Mouse (Mus musculus): ENCODE measurements around the gene Cdk5.

The Cdk5 gene

GRCm38 (mm10) chr5:24423129-24424003 is at the start of gene Cdk5, which contains the start of gene Slc4a2:
Cdk5 (minus strand) TSS chr5:24423530.
Slc4a2 (plus strand) TSS chr5:24423837.
- DNase-seq (ENCODE audit: low spot score in 2 of 2), result peak; percentile 92 to 97

- peak; percentile 70 to 85 for DNase-seq (ENCODE audit: low spot score in 2 of 2)
Measured at GRCm38 (mm10) chr5:24470600-24470999, 47.3 kb upstream of the Cdk5 start.

DNA sequence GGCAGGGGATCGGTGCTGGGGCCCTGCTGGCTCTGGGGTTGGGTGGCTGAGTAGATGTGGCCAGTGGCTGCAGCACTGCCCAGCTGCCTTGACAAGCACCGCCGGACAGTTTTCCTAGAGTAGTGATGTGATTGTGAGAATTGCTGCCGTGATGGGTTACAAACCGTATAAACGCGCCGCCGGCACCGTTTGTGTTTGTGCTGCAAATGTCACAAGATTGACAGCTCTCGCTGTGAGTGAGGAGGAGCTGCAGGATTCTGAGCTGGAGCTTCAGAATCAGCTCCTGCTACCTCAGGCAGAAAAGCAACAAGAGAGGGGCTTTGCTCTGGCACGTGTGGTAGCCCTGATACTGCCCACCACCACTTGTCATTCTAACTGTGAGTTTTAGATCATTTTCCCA is 43.4 kb upstream of the Cdk5 start:
- DNase-seq (ENCODE audit: low spot score in 2 of 2), result no peak

GRCm38 (mm10) chr5:24455613-24456012 is 32.3 kb upstream of the Cdk5 start:
- DNase-seq (ENCODE audit: low spot score in 2 of 2), result no peak

- no peak for DNase-seq (ENCODE audit: low spot score in 2 of 2)
Measured at GRCm38 (mm10) chr5:24455076-24455475, 31.7 kb upstream of the Cdk5 start.

DNA sequence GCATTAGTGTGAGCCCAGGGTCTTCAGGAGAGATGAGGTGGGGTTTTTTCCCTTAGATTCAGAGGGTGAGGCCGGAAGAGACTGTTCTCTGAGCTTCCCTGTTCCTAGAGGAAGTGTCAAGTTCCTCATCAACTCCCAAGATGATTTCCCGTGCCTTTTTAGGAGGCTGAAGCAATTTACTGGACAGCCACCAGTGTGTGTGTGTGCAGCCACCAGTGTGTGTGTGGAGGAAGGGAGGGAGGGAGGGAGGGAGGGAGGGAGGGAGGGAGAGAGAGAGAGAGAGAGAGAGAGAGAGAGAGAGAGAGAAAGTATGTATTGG is 30.6 kb upstream of the Cdk5 start:
- DNase-seq (ENCODE audit: low spot score in 2 of 2), result no peak

GRCm38 (mm10) chr5:24453283-24453984 is 30.1 kb upstream of the Cdk5 start:
- DNase-seq (ENCODE audit: low spot score in 2 of 2), result no peak

DNA sequence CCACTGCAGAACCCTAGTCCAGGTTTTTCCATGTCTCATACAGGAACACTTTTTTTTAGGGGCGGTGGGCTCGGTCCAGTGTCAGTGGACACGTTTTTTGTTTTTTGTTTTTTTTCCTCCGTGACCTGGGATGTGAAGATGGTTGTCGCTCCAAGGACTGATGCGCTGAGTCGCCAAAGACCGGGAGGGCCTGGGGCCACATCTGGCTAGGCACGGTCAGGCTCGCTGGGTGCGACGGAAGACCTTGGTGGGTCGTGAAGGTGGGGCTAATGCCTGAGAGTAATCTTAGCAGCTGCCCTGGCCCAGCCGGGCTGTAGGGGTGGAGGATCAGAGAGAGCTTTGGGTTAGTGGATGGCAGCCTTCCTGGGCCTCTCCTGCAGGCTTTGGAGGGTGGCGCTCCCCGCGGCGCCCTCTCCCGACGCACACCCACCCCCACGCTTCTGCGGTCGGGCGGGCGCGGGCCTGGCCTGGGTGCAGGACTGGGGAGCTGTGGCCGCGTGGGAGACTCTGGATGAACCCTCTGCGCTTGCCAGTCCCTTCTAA is 29.4 kb upstream of the Cdk5 start:
- peak; percentile 44 to 55 for DNase-seq (ENCODE audit: low spot score in 2 of 2)

DNA sequence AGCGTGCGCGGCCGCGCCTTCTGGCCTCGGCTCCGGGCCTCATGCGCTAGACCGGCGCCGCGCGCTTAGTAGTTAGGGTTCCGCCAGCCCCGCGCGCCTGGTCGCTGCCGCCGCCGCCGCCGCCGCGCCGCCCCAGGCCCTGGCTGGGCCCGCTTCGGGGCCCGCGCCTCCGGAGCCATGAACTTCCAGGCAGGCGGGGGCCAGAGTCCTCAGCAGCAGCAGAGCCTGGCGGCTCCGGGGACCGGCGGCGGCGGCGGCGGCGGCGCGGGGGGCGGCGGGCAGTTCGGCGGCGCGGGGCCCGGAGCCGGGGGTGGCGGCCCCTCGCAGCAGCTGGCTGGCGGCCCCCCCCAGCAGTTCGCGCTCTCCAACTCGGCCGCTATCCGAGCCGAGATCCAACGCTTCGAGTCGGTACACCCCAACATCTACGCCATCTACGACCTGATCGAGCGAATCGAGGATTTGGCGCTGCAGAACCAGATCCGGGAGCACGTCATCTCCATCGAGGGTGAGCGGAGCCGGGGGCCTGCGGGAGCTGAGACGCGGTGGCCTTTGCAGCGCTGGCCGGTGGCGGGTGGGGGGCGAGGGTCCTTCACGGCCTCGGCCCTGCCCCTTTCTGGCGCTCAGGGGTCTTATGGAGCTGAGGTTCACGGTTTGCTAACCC is 28.8 kb upstream of the Cdk5 start, which contains the start of gene Agap3:
Agap3 (plus strand) TSS at position 148 of the 661 bp plus-strand sequence.
- peak; percentile 49 to 59 for DNase-seq (ENCODE audit: low spot score in 2 of 2)

DNA sequence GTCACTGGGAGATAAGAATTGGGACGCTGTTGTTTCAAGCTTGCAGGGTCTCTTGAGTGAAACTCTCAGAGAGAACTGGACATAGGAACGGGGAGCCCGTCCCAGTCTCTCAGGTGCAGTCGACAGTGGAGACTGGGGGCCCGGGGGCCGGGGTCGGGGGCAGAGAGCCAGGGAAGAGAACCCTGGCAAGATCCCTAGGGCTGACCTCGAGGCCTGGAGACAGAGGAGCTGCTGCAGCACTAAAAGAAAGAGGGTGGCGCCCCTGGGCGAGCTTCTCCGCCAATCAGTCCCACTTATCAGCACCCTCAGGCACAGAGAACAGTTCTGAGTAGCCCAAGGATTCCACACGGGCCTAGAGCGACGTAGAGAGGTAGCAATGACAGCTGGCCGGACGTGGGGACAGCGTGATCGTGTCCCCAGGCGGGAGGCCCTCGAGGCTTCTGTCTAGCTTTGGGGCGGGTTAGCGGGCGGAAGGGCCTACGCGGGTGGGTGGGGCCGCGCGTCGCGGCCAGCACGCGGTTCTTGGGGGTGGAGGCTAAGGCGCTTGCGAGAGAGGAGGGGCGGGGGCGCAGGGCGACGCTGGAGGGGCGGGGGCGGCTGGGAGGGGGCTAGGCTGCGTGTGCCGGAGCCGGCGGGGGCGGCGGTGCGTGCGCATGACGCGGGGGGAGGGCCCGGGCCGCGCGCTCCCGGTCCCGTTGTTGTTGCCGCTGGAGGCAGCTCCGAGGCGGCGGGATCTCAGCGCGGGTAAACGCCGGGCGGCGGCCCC is 28.1 kb upstream of the Cdk5 start:
- peak; percentile 79 to 85 for DNase-seq (ENCODE audit: low spot score in 2 of 2)

GRCm38 (mm10) chr5:24447624-24448298 is 24.4 kb upstream of the Cdk5 start, which contains the start of gene Tmub1:
Tmub1 (minus strand) TSS chr5:24447854.
- DNase-seq (ENCODE audit: low spot score in 2 of 2), result peak; percentile 74 to 85

DNA sequence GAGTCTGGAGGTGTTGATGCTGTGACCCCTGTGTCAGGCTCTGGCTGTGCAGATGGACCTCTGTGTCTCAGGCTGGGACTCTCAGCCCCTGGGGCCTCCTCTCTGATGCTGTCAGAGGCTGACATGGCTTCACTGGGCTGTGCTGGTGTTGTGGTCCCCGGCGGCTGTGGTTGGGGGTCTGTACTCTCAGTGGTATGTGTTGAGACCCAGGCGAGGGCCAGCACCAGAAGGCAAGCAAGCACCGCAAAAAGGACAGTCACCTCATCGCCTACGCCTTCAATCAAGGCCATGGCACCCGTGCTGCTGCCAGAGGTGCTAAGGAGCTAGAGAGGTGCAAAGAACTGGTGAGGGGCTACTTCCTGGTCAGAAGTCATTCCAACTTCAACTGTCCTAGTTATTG is 23.3 kb upstream of the Cdk5 start:
- no peak for DNase-seq (ENCODE audit: low spot score in 2 of 2)

DNA sequence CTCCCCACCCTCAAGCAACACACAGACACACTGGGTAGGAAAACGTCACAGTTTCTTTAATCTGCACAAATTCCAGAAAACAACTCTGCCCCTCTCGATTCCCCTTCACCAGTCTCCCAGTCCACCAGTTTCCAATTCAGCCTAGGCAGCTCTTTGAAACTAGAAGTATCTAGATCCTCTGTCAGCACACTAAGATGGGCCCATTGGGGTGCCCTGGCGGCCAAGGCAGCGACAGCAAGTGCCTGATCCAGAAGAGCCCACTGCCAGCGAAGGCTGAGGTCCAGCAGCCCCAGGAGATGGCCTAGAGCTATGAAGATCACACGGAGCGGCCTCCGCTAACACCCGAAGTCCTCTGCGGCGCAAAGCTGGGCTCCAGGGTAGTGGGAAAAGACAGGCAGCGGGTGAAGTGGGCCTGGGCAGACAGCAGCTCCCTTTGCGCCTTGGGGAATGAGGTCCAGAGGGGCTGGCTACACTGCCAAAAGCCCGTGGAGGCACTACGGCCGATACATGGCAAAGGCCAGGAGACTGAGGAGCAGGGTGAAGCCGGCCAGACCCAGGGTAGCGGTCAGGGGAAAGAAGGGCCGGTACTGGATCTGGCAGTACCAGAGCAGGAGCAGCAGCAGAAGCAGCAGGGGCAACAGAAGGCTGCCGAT is 22.2 kb upstream of the Cdk5 start:
- peak; percentile 23 to 36 for DNase-seq (ENCODE audit: low spot score in 2 of 2)

DNA sequence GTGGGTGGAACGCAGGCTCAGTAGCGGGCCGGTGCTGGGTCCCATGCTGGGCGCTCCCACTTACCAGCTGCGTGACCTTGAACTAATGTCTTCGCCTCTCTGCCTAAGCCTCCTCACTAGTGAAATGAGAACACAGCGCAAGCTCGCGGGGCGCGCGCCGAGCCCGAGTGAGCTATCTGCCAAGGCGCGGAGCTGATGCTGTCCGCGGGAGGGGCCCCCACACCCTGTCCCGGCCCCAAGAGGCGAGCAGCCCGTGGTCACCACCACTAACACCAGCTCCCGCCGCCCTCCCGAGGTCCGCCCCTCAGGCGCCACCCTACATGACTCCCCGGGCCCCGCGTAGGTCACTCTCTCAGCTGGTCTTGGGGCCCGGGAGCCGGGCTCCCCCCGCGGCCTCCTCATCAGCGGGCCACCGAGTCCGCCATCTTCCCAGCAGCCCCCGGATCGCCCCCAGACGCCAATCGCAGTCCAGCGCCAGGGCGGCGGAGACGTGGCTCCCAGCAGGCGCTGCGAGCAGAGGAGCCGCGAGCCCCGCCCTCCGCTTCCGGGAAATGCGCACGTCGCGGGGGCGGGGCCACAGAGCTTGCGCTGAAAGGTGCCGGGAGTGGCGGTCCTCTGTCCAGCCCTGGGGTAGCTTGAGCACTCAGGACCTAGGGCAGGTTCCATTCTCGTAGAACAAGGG is 21.6 kb upstream of the Cdk5 start, which contains the start of gene Fastk:
Fastk (minus strand) TSS at position 542 of the 682 bp plus-strand sequence.
- DNase-seq (ENCODE audit: low spot score in 2 of 2), result peak; percentile 89 to 97

DNA sequence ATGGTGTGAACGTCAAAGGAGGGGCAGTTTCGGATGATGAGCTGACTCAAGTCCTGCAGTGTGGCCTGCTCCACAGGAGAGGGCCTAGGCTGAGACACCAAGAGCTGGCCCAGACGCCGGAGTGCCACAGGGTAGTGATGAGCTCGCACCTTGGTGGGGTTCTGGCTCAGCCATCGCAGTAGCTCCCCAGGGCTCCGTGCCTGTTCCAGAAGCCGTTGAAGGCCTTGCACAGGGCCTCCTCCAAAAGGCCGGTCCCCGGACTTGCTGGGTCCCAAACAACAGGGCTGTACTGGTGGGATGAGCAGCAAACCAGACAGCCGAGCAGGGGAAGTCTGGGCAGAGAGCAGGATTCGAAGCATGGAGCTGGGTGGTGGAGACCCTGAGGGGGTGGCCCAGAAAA is 20.6 kb upstream of the Cdk5 start:
- no peak for DNase-seq (ENCODE audit: low spot score in 2 of 2)

- DNase-seq (ENCODE audit: low spot score in 2 of 2), result no peak
Measured at GRCm38 (mm10) chr5:24443204-24443603, 19.9 kb upstream of the Cdk5 start.

DNA sequence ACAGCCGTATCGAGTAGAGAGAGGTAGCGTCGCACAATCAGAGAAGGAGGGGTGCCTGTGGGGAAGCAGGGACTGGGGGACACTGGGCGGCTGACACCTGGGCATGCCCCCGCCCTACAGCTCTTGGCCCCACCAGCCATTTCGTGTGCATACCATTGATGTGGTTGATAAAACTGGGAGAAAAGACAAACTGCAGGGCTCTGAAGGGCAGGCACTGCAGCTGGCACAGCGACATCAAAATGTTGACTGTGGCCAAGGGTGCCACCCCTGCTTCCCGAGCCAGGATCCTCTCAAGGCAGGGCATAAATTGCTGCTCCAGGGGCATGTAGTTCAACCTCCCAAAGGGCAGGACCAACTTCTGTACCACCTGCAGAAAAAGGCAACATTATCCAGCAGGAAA is 18.7 kb upstream of the Cdk5 start:
- no peak for DNase-seq (ENCODE audit: low spot score in 2 of 2)

DNA sequence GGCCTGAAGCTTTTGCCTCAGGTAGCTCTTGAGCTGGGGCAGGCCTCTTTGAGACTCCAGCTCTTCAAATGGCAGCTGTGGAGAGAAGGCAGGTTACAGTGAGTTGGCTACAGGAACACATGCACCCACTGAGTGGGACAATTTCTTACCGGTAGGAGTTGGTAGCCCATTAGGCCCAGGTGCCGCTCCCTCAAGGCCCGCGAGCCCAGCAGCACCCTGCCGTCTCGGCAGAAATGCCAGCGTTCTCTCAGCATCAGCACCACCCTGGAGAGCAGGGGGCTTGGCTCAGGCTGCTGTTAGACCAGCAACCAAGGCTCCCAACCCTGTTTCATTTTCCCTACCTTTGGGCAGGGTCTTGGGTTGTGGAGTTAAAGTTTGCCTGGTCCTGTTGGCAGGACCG is 17.9 kb upstream of the Cdk5 start:
- DNase-seq (ENCODE audit: low spot score in 2 of 2), result no peak

DNA sequence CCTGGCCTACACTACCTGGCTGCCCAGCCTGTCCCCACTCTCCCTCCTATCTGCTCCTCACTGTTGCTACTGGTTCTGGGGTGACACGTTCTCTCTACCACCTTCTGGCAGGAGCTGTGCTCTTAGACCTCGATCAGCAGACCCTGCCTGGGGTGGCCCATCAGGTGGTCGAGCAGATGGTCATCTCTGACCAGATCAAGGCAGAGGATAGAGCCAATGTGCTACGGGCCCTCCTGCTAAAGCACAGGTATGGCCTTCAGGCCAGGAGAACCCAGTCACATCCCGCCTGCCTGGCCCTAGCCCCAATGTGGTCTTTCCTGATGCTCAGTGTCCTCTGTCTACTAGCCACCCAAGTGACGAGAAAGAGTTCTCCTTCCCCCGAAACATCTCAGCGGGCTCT is 10.7 kb upstream of the Cdk5 start:
- no peak for DNase-seq (ENCODE audit: low spot score in 2 of 2)

- no peak for DNase-seq (ENCODE audit: low spot score in 2 of 2)
Measured at GRCm38 (mm10) chr5:24428596-24428995, 5.3 kb upstream of the Cdk5 start.

All from spleen, postnatal 10 days (tissue).